Mouse (Mus musculus) liver, embryonic 14.5 days (tissue): ENCODE results near the gene Zfp583.

Source experiments
- CTCF ChIP-seq: IDR thresholded peaks from 2 replicates; pipeline ENCODE4 v1.5.1; 2016; ENCODE audit warnings: antibody characterized with exemption, low read depth, control low read depth
- EP300 ChIP-seq: IDR thresholded peaks from 2 replicates; pipeline ENCODE4 v1.6.1; 2016; ENCODE audit warnings: antibody characterized with exemption, low read depth

- peak; percentile 81 for TF ChIP-seq CTCF
- TF ChIP-seq EP300: no peak
These were observed 47.5 kb downstream of the Zfp583 start for GRCm38 (mm10) chr7:6283451-6284075.
